Mouse (Mus musculus): ENCODE data around the gene Simc1. TPM values are rescaled to one million over a fixed set of nuclear protein-coding genes. Genes with fewer than 3 reads are reported as not detected.

Simc1 gene
- polyA plus RNA-seq (2016; fragmentation: Nextera tagmentation; extraction: Ambion mirVana), result 20.6 and 21.1 TPM in 2 replicates

- under 1% methylated on average over 96 of the region's 105 CpGs for WGBS
- Histone ChIP-seq H3K27ac (peak within 1 kb of the TSS; percentile 91), H3K4me1 (peaks cover 25% of the 10 kb centered on the region), H3K27me3 (ENCODE audit: low read depth, poor library complexity, severe bottlenecking) (0 out of 2 replicates have a peak, but pooled peaks cover 4% of the 10 kb centered on the region), H3K4me3 (peak within 1 kb of the TSS; percentile 85), H3K9me3 (replicated peaks) (no peaks in the 10 kb centered on the region), H3K36me3 (peaks cover 17% of the 10 kb centered on the region)
- DNase-seq (ENCODE audit: low spot score), result peak; percentile 92
These were observed at the start of gene Simc1 for GRCm38 (mm10) chr13:54503604-54504521. Gene Simc1 (plus strand): TSS chr13:54503779.

GRCm38 (mm10) chr13:54457062-54457461, 46.5 kb upstream of the Simc1 start:
- Histone ChIP-seq H3K9me3 (replicated peaks) (no peaks in the 10 kb centered on the region), H3K4me3 (no peak overlapping the region), H3K27me3 (ENCODE audit: low read depth, poor library complexity, severe bottlenecking) (no peaks in the 10 kb centered on the region), H3K36me3 (peaks cover 91% of the 10 kb centered on the region), H3K4me1 (no peaks in the 10 kb centered on the region), H3K27ac (no peak overlapping the region)
- no peak for DNase-seq (ENCODE audit: low spot score)
- 75% methylated on average over 2 of the region's 2 CpGs for WGBS

DNA sequence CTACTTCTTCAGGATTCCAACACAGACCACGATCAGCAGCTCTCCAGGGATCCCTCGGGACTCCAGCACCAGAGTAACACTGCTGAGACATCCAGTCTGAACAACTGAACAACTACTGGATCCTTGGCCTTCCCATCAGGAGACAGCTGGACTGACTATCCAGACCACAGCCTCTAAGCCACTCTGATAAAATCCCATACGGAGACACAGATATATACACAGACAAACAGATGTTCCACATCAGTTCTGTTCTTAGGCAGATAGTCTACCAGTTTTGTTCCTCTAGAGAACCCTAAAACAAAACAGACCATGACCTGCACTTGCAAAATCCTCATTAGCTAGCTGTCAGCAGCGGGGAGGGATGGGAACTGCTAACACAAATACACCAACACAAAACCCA, 44.3 kb upstream of the Simc1 start:
- no peak overlapping the region for H3K4me3 ChIP-seq
- H3K27ac ChIP-seq, result no peak overlapping the region
- DNase-seq (ENCODE audit: low spot score), result no peak
- no peaks in the 10 kb centered on the region for H3K4me1 ChIP-seq
- 94% methylated on average over 4 of the region's 4 CpGs for WGBS
- no peaks in the 10 kb centered on the region; the same call in 1 of the 2 replicates for H3K9me3 ChIP-seq (replicated peaks)
- H3K36me3 ChIP-seq, result peaks cover 99% of the 10 kb centered on the region
- H3K27me3 ChIP-seq (ENCODE audit: low read depth, poor library complexity, severe bottlenecking), result no peaks in the 10 kb centered on the region

DNA sequence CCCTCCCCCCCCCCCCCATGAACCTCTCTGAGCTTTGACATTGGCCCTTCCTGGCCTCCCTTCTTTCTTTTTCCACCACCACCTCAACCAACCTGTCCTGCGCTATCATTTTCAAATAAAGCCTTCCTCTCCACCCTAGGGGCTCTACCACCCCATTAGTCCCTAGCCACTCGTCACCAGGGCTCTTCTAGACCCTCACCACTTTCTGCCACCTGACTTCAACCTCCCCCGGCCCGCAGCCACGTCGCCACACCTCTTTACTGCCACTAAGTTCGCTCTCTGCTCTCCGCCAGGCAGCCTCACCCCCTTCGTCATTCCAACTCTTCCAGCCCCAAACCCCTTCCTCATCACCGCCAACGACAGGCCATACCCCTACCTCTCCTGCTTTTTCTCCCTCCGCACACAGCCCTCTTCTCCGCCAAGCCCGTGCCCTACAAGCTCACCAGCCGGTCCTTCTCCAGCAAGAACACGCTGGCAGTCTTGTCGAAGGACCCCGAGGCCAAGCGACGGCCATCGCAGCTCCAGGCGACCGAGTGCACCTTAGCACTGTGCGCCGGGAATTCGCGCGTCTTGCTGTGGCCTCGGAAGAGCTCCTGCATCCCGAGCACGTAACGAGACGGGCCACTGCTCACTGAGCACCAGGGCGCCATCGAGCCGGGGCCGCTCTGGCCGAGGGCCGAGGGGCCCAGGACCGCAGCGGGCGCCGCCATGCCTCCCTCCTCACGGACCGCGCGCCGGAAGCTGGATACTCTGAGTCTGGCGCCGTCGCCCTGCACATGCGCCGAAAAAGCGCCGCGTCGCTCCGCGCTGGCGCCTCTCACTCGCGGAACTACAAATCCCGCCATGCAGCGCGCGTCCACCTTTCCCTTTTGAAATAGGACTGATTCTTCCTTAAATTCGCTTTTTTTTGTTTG, 35.2 kb upstream of the Simc1 start, which contains the start of gene Thoc3:
Gene Thoc3 (minus strand): TSS at position 752 of the 914 bp plus-strand sequence.
- peaks cover 9% of the 10 kb centered on the region for H3K4me1 ChIP-seq
- under 1% methylated on average over 67 of the region's 67 CpGs for WGBS

DNA sequence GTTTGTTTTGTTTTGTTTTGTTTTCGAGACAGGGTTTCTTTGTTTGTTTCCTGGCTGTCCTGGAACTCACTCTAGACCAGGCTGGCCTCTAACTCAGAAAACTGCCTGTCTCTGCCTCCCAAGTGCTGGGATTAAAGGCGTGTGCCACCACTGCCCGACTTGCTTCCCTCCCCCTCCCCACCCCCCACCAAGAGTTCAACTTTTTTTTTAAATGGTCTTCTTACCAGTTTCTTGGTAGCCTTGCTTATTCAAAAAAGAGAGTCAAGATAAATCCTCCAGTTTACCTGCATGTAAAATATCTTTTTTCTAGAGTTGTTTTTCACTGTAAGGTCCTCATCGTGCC, 34.6 kb upstream of the Simc1 start:
- peak overlapping the region; percentile 89 for H3K27ac ChIP-seq
- no peak for DNase-seq (ENCODE audit: low spot score)

More for the DNA sequence above, 35.2 kb upstream of the Simc1 start, which contains the start of gene Thoc3:
- Histone ChIP-seq H3K36me3 (peaks cover 44% of the 10 kb centered on the region), H3K9me3 (replicated peaks) (no peaks in the 10 kb centered on the region; the same call in 1 of the 2 replicates), H3K27me3 (ENCODE audit: low read depth, poor library complexity, severe bottlenecking) (no peaks in the 10 kb centered on the region), H3K27ac (peak within 1 kb of the TSS; percentile 89), H3K4me3 (peak within 1 kb of the TSS; percentile 86)
- DNase-seq (ENCODE audit: low spot score), result peak; percentile 92

GRCm38 (mm10) chr13:54471967-54472366, 31.6 kb upstream of the Simc1 start:
- Histone ChIP-seq H3K4me1 (peaks cover 9% of the 10 kb centered on the region), H3K27me3 (ENCODE audit: low read depth, poor library complexity, severe bottlenecking) (no peaks in the 10 kb centered on the region), H3K27ac (no peak overlapping the region), H3K36me3 (peaks cover 8% of the 10 kb centered on the region), H3K4me3 (no peak overlapping the region), H3K9me3 (replicated peaks) (no peaks in the 10 kb centered on the region)
- WGBS, result 86% methylated on average over 4 of the region's 4 CpGs
- no peak for DNase-seq (ENCODE audit: low spot score)

More for the DNA sequence above, 34.6 kb upstream of the Simc1 start:
- Histone ChIP-seq H3K4me3 (peak overlapping the region; percentile 86), H3K36me3 (peaks cover 38% of the 10 kb centered on the region), H3K27me3 (ENCODE audit: low read depth, poor library complexity, severe bottlenecking) (no peaks in the 10 kb centered on the region), H3K9me3 (replicated peaks) (no peaks in the 10 kb centered on the region; the same call in 1 of the 2 replicates), H3K4me1 (peaks cover 9% of the 10 kb centered on the region)
- 21% methylated on average over 4 of the region's 4 CpGs for WGBS

- Histone ChIP-seq H3K36me3 (no peaks in the 10 kb centered on the region), H3K4me3 (no peak overlapping the region)
- 76% methylated on average over 2 of the region's 2 CpGs for WGBS
These were observed 28.6 kb upstream of the Simc1 start for GRCm38 (mm10) chr13:54474996-54475395.

GRCm38 (mm10) chr13:54475702-54476101, 27.9 kb upstream of the Simc1 start:
- H3K36me3 ChIP-seq, result no peaks in the 10 kb centered on the region
- no peaks in the 10 kb centered on the region for H3K4me1 ChIP-seq
- no peaks in the 10 kb centered on the region for H3K27me3 ChIP-seq (ENCODE audit: low read depth, poor library complexity, severe bottlenecking)
- H3K27ac ChIP-seq, result no peak overlapping the region
- no peak for DNase-seq (ENCODE audit: low spot score)
- no peaks in the 10 kb centered on the region for H3K9me3 ChIP-seq (replicated peaks)
- no peak overlapping the region for H3K4me3 ChIP-seq
- 81% methylated on average over 5 of the region's 5 CpGs for WGBS

More at GRCm38 (mm10) chr13:54474996-54475395, 28.6 kb upstream of the Simc1 start:
- no peak for DNase-seq (ENCODE audit: low spot score)
- H3K27me3 ChIP-seq (ENCODE audit: low read depth, poor library complexity, severe bottlenecking), result no peaks in the 10 kb centered on the region
- H3K9me3 ChIP-seq (replicated peaks), result no peaks in the 10 kb centered on the region
- H3K4me1 ChIP-seq, result no peaks in the 10 kb centered on the region
- H3K27ac ChIP-seq, result no peak overlapping the region

DNA sequence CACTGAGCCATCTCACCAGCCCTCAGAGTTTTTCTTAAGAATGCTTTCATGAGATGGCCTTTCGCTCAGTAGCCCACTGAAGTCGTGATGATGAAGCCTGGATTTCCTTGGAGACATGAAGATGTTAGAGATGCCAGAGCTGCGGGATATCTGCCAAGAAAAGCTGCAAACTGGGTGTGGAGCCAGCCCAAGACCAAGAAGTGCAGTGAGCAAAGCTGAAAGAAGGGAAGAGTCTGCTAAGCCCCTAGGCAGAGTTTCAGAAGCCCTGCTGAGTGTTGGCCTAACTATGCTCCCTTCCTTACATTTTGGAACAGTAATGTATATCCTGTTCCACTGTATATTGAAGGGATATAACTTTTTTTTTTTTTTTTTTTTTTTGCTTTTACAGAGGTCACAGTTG, 24.3 kb upstream of the Simc1 start:
- Histone ChIP-seq H3K36me3 (no peaks in the 10 kb centered on the region), H3K4me3 (no peak overlapping the region), H3K4me1 (no peaks in the 10 kb centered on the region), H3K27ac (no peak overlapping the region), H3K27me3 (ENCODE audit: low read depth, poor library complexity, severe bottlenecking) (no peaks in the 10 kb centered on the region), H3K9me3 (replicated peaks) (no peaks in the 10 kb centered on the region)
- no peak for DNase-seq (ENCODE audit: low spot score)
- 66% methylated on average over 3 of the region's 3 CpGs for WGBS

DNA sequence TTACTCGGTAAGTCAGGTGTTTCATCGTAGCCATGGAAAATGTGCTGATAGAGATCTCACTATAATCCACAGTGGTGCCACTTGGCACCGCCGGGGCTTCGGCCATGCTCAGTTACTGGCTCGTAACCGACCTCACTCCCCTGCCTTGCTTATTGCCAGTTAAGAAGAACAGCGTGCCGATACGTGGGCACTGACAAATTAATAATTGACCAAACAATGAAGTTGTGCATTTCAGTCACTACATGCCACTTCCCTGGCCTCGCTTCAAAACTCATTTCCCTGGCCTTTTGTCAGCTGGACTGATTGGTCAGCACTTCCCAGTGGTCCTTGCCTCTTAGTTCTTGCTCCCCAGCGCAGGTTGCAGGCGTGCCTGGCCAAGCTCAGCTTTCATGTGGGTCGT, 22.1 kb upstream of the Simc1 start:
- no peaks in the 10 kb centered on the region for H3K9me3 ChIP-seq (replicated peaks)
- no peak overlapping the region for H3K4me3 ChIP-seq
- no peaks in the 10 kb centered on the region for H3K27me3 ChIP-seq (ENCODE audit: low read depth, poor library complexity, severe bottlenecking)
- no peak for DNase-seq (ENCODE audit: low spot score)
- 88% methylated on average over 14 of the region's 14 CpGs for WGBS
- H3K36me3 ChIP-seq, result no peaks in the 10 kb centered on the region
- no peak overlapping the region for H3K27ac ChIP-seq
- no peaks in the 10 kb centered on the region for H3K4me1 ChIP-seq

DNA sequence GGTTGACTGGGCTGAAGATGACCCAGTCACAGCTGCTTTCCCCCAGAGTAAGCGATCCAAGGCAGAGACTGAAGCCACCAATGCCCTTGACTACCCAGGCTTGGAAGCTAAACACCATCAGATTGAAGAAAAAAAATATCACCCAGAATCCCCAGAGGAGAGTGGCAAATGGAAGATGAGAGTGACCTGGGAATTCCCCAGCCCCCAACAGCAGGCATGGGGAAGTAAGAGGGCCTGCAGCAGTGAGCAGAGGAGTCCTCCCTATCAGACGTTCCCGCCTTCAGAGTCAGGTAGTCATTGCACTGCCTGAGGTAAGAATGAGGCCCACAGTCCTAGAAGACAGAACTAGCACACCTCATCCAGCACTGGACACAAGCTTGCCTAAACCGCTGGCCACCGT, 13.2 kb upstream of the Simc1 start:
- Histone ChIP-seq H3K27ac (no peak overlapping the region), H3K4me3 (no peak overlapping the region), H3K36me3 (no peaks in the 10 kb centered on the region), H3K27me3 (ENCODE audit: low read depth, poor library complexity, severe bottlenecking) (no peaks in the 10 kb centered on the region), H3K9me3 (replicated peaks) (no peaks in the 10 kb centered on the region), H3K4me1 (peaks cover 7% of the 10 kb centered on the region)
- 85% methylated on average over 5 of the region's 5 CpGs for WGBS
- no peak for DNase-seq (ENCODE audit: low spot score)

GRCm38 (mm10) chr13:54491381-54491780, 12.2 kb upstream of the Simc1 start:
- no peaks in the 10 kb centered on the region for H3K27me3 ChIP-seq (ENCODE audit: low read depth, poor library complexity, severe bottlenecking)
- peaks cover 14% of the 10 kb centered on the region for H3K4me1 ChIP-seq
- no peaks in the 10 kb centered on the region for H3K9me3 ChIP-seq (replicated peaks)
- no peak for DNase-seq (ENCODE audit: low spot score)
- 89% methylated on average over 6 of the region's 6 CpGs for WGBS
- H3K4me3 ChIP-seq, result no peak overlapping the region
- no peak overlapping the region for H3K27ac ChIP-seq
- no peaks in the 10 kb centered on the region for H3K36me3 ChIP-seq
